Mouse (Mus musculus) layer of hippocampus, adult 2 months (tissue): ENCODE measurements around the gene 1110002E22Rik. TPM values are rescaled to one million over a fixed set of nuclear protein-coding genes. Genes with fewer than 3 reads are reported as not detected.

Experiments
- DNase-seq, 2 experiments: peaks; one replicate each; pipeline ENCODE4 v3.0.0; 2022; ENCODE audit warnings: low spot score in 2 of 2
- H3K27ac ChIP-seq: fragments of 200-600 bp; 2 replicates; pipeline ENCODE4 v1.8.1; 2022
- H3K4me3 ChIP-seq: fragments of 200-600 bp; 2 replicates; pipeline ENCODE4 v1.8.1; 2022; ENCODE audit warnings: mild to moderate bottlenecking
- CTCF ChIP-seq: fragments of 200-600 bp; conservative IDR thresholded peaks from 2 replicates; pipeline ENCODE4 v1.8.1; 2022; ENCODE audit warnings: antibody characterized with exemption, mild to moderate bottlenecking, moderate library complexity
- long read RNA-seq, 2 experiments: library from polyadenylated mRNA; stranded (forward); transcript quantifications; one replicate each; pipeline ENCODE4 v2.0.0; 2021; ENCODE audit warnings: borderline mapping rate in 2 of 2
- total RNA-seq, 2 experiments: library from RNA; stranded (reverse); gene quantifications; 2 replicates each; pipeline ENCODE4 v1.2.3; 2021

1110002E22Rik gene
- 1 to 10 TPM; 2.2 to 2.5 TPM for total RNA-seq
- long read RNA-seq, experiment 1: 0 reads
- long read RNA-seq, experiment 2: 0 reads

DNA sequence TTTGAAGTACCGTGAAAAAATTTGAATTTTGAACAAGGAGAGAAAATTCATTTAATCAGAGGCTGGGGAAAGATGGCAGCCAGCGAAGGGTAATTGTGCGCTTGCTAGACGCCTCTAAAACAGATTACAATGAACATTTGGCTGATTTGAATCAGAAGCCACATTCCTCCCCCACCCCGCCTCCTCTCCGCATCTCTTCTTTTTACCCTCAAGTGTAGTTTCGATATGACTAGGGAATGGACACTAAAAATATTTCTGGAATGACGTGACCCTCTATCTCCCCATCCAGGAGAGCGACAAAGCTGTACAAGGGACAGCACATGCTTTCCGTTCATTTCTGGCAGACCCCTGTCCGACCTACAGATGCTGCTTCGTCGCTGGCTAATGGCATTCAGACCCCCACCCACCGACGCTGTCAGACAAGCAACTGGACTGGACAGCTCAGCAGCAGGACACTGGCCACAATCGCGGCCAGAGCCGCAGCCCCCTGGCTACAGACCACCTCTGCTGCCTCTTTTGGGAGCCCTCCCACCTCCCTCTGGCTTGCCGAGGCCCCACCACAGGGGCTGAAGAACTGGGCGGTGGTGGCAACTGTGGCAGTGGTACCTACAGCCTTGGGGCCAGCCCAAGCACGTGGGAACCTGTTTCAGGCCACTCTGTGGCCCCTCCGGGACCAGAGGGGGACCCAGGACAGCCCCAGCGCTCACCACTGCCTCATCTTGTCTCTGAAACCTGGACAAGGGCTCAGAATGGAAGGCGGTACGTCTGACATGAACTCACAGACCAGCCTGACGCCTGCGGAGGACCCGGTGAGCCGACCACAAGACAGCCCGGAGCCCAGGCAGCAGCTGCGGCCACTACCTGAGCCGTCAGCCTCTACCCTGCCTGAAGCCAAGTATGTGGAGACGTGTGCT is at the start of gene 1110002E22Rik:
Gene 1110002E22Rik, plus strand, starts transcription at position 321 of the 914 bp plus-strand sequence.
- TF ChIP-seq CTCF: no peak
- Histone ChIP-seq H3K27ac (peak within 1 kb of the TSS; percentile 91), H3K4me3 (peak within 1 kb of the TSS; percentile 11; the same call in 1 of the 2 replicates)
- peak; percentile 59 to 70 for DNase-seq

DNA sequence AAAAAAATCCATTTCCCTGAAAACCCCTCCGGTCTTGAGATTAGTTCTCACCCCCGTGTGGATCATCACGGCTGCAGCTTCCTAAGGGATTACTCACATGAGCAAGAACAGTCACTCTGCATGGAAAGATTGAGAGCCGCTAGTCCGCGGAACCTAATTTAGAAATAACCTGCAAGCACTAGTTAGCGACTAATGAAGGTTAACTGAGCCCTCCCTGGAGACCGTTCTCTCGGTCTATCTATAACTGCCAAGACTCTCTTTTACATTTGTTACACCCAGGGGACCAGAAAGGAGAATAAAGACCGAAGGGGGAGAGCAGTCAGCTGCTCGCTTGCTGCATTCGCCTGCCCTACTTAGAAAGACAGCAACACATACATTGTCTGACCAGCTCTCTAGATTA is 48.0 kb upstream of the 1110002E22Rik start:
- no peak for TF ChIP-seq CTCF
- no peak overlapping the region for H3K27ac ChIP-seq
- H3K4me3 ChIP-seq: no peak overlapping the region
- DNase-seq: no peak

DNA sequence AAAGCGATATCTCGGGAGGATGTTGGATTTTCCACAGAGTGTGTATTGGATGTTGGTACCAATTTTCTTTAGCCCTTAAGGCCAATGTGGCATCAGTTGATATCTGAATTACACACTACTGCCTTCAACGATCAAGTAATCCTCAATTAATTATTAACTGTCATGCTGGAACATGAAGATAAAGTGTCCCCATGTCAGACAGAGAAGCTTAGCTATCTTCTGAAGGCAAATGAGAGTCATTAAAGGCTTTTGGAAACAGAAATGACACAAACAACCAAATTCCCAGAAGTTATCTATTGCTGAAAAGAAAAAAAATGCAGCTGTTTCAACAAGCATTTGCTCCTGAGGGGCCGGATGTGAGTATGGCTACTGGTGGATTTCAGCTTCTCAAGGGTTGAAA is 42.8 kb upstream of the 1110002E22Rik start:
- Histone ChIP-seq H3K4me3 (no peak overlapping the region), H3K27ac (no peak overlapping the region)
- DNase-seq: no peak
- TF ChIP-seq CTCF: no peak

DNA sequence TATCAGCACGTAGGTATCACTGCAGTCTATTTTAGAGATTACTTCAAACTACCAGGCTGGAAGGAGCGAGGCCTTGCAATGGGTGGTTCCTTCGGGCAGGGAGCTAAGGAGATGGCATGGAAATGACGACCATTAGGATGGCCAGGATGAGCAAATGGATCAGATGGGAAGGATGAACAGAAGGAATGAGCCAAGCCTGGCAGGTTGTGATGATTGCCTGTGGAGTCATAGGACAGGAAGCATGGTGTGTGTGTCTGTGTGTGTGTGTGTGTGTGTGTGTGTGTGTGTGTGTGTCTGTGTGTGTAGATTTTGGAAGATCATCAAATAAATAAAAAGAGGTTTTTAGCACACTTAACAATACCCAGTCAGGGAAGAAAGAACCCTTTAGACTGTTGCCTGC is 42.2 kb upstream of the 1110002E22Rik start:
- no peak for TF ChIP-seq CTCF
- no peak for DNase-seq
- Histone ChIP-seq H3K27ac (no peak overlapping the region), H3K4me3 (no peak overlapping the region)

- no peak for TF ChIP-seq CTCF
- DNase-seq: peak in 1 of 2 experiments; percentile 12
- no peak overlapping the region for H3K4me3 ChIP-seq
- H3K27ac ChIP-seq: peak overlapping the region; percentile 32
Measured at GRCm38 (mm10) chr3:138026286-138026685, 38.6 kb upstream of the 1110002E22Rik start.

DNA sequence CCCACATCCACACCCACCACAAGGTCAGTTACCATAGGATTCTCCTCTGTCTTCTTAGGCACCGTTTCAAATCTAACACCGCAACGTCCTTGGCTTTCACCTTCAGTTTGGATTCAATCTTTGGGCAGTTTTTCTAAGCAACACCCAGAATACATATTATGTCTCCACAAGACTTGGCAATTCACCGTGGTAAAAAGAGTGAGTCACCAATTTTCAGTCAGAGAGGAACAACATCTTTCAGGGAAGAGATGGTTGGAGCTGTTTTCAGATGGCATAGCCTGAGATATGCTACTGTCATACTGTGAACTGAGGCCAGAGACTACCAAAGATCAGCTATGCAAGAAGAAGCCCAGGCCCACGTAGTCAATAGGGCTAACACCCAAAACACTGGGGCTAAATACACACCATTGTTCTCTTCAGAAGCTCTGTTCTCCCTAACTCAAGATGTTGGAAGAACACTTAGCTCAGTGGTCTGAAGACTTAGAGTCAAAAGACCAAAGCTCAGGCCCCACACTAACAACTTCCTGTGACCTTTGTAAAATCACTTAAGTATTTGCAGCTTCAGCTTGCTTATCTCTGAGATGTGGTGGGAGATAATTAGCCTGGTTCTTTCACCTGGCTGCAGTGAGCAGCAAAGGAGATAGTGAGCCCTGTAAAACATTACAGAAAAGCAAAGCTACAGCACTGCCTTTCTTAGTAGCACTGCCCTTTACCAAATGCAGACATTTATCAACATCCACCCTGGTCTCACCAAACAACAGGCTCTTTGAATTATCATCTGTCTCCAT is 37.1 kb upstream of the 1110002E22Rik start:
- DNase-seq: no peak

DNA sequence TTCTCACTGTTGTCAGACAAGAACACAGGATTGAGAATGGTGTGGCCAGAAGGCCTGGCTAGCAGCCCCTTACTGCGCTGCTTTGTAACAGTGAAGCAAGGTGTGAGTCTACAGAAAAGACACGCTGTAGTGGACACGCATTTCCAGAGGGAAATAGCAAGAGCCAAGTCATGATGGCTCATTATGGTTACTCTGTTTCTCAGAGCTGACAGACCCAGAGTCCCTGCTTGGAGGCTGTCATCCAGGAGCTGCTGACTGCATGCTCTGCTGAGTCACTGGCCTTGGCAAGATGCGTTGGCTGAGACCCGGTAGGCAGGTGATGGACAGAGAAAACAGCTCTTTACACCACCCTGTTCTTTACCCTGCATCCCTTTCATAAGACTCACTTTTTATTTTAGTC is 35.5 kb upstream of the 1110002E22Rik start:
- DNase-seq: no peak
- no peak overlapping the region for H3K27ac ChIP-seq
- TF ChIP-seq CTCF: no peak

More for the DNA sequence above, 37.1 kb upstream of the 1110002E22Rik start:
- Histone ChIP-seq H3K27ac (no peak overlapping the region), H3K4me3 (no peak overlapping the region)
- no peak for TF ChIP-seq CTCF

DNA sequence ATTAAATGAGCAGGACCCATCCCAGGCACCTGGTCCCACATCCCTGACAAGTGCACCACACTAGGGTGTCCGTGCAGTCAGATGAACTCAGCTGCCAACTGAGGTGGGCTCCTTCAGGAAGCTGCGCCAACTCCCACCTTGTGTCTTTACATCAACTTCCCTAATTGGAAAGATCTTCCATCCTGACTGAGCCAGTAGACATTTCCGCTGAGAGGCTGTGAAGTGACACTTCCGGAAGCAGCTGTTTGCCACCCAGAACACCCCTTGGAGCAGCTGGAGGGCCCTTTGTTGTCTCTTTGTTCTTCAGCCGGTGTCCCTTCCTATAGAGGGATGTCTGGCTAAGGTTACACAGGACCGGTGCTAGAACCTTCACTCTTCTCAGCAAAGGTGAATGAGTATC is 34.3 kb upstream of the 1110002E22Rik start:
- no peak overlapping the region for H3K27ac ChIP-seq
- no peak for TF ChIP-seq CTCF
- no peak overlapping the region for H3K4me3 ChIP-seq
- DNase-seq: no peak

More for the DNA sequence above, 35.5 kb upstream of the 1110002E22Rik start:
- no peak overlapping the region for H3K4me3 ChIP-seq

GRCm38 (mm10) chr3:138033986-138034385 is 30.9 kb upstream of the 1110002E22Rik start:
- DNase-seq: no peak
- TF ChIP-seq CTCF: no peak
- Histone ChIP-seq H3K4me3 (no peak overlapping the region), H3K27ac (no peak overlapping the region)

DNA sequence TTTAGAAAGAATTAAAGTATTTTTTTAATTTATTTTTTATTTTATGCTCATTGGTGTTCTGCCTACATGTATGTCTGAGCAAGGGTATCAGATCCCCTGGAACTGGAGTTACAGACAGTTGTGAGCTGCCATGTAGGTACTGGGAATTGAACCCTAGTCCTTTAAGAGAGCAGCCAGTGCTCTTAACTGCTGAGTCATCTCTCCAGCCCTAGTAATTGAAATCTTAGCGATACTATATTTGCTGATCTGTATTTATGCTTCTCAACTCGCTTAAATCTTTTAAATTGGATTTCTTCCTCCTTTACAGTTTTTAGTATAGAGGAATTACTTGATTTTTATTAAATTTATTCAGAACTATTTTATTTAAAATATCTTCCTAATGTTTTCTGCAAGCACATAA is 23.9 kb upstream of the 1110002E22Rik start:
- Histone ChIP-seq H3K4me3 (no peak overlapping the region), H3K27ac (no peak overlapping the region)
- TF ChIP-seq CTCF: no peak
- no peak for DNase-seq

- TF ChIP-seq CTCF: no peak
- no peak overlapping the region for H3K4me3 ChIP-seq
- no peak for DNase-seq
- H3K27ac ChIP-seq: no peak overlapping the region
Measured at GRCm38 (mm10) chr3:138041591-138042301, 23.1 kb upstream of the 1110002E22Rik start.

DNA sequence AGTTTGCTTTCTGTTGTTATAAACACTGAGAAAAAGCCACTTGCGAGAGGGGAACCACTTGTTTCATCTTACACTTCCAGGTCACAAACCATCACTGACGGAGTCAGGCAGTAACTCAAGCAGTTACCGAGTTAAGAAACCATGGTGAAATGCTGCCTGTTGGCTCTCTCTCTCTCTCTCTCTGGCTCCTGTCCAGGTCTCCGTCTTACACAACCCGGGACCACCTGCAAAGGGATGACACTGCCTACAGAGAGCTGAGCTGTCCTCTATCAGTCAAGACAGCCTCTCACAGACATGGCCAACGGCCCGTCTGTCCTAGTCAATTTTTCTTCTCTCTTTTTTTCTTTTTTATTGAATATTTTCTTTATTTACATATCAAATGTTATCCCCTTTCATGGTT is 21.5 kb upstream of the 1110002E22Rik start:
- H3K27ac ChIP-seq: no peak overlapping the region
- no peak overlapping the region for H3K4me3 ChIP-seq
- TF ChIP-seq CTCF: no peak
- no peak for DNase-seq

DNA sequence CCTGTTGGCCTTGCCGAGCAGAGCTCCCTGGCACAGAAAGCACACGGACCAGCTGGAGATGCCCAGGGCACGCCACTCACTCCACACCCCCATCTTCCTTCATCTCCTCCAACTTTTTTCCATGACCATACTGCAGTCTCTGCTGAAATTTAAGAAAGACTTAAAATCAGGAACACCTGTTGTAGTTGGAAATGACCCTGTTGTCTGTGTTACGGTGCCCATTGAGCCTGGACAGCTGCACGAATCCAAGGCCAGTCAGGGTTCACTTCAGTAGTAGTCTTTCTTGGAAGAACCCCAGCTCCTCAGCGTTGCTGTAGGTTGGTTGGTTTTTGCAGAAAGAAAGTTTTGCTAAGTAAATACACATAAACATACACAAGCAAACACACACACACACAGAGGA is 15.3 kb upstream of the 1110002E22Rik start:
- Histone ChIP-seq H3K4me3 (no peak overlapping the region), H3K27ac (no peak overlapping the region)
- no peak for DNase-seq
- no peak for TF ChIP-seq CTCF
